Mouse (Mus musculus): Measurements from ENCODE around the gene 1700020A23Rik.
A peak's percentile ranks its signal among the peaks of the same experiment; 100 is the strongest.

Gene 1700020A23Rik

GRCm38 (mm10) chr2:130452266-130452665 is 47.2 kb downstream of the 1700020A23Rik start:
- DNase-seq: no peak

GRCm38 (mm10) chr2:130453421-130453820 is 48.4 kb downstream of the 1700020A23Rik start:
- no peak for DNase-seq

- DNase-seq: peak; percentile 52
Observed at GRCm38 (mm10) chr2:130454748-130455370, 49.8 kb downstream of the 1700020A23Rik start.

Data from layer of hippocampus, adult 9-11 months (tissue).